ENCODE assay signal across 25 mouse cellular contexts in the genomic region with DNA sequence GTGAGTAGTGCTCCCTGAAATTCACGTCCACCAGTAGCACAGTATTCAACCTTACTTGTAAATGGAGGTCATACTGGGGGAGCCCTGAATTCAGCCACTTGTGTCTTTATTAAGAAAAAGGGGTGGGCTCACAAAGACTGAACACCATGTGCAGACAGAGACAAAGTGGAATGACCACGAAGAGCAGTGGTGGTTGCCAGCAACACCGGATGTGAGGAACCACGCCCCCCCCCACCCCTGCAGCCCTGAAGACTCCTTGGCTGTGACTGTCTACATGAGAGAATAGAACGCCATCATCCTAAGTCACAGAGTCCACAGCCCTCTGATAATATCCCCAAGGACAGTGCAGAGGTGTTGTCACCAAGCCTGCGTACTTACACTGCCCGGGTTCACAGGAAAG.
DNase-seq lines count a peak whose midpoint lies in the region; ATAC-seq lines count a peak whose summit lies in the region.
"Had no signal": no experiment of that assay in that cellular context is flagged by ENCODE, and none has a peak within 500 bp of the region (broad histone marks: within the 10 kb centered on the region; RNA-seq: fewer than 3 reads in every experiment).

No protein-coding gene starts in this region.

- no peaks in the 10 kb centered on the region for H3K9me3 ChIP-seq in heart, embryonic 14.5 days (ENCODE audit: control insufficient read depth, low read length)
- no peaks in the 10 kb centered on the region for H3K9me3 ChIP-seq in lung, embryonic 16.5 days (ENCODE audit: control insufficient read depth, low read length)
- H3K9me3 ChIP-seq: embryonic facial prominence, embryonic 15.5 days; forebrain, embryonic 10.5 days; heart, embryonic 15.5 days; hindbrain, embryonic 10.5 days; hindbrain, embryonic 15.5 days had no signal

- peaks cover 7 to 15% of the 10 kb centered on the region in 2 experiments for H3K4me1 ChIP-seq in heart, embryonic 14.5 days (ENCODE audit: control insufficient read depth in 2 of 2, insufficient read depth in 2 of 2, low read length in 2 of 2)
- peaks cover 8% of the 10 kb centered on the region for H3K4me1 ChIP-seq in lung, embryonic 16.5 days (replicated peaks; ENCODE audit: control insufficient read depth, insufficient read depth, low read length)
- H3K4me1 ChIP-seq: embryonic facial prominence, embryonic 15.5 days; hindbrain, embryonic 15.5 days had no signal

- peak overlapping the region; percentile 16; the same call in 1 of the 2 replicates for H3K4me2 ChIP-seq in heart, embryonic 14.5 days (ENCODE audit: low read length)
- no peak overlapping the region for H3K4me2 ChIP-seq in lung, embryonic 16.5 days (ENCODE audit: low read depth, low read length)
- H3K4me2 ChIP-seq: embryonic facial prominence, embryonic 15.5 days; heart, embryonic 15.5 days; hindbrain, embryonic 15.5 days had no signal

- ATAC-seq in heart, embryonic 14.5 days (ENCODE audit: insufficient number of reproducible peaks, insufficient read depth, low FRiP score, low read depth) = no peak
- 0 out of 2 replicates have a peak, but pooled peaks have one; percentile 49 for ATAC-seq in lung, embryonic 16.5 days (ENCODE audit: low read depth)
- ATAC-seq in common myeloid progenitor, adult 5-6 weeks (replicated peaks; ENCODE audit: low read depth, poor library complexity, severe bottlenecking) = 0 out of 2 replicates have a peak, but pooled peaks have one; percentile 47
- ATAC-seq: activated CD4-positive, CD25-positive, alpha-beta regulatory T cell, adult 4 months; forebrain, embryonic 14.5 days; inflammation-experienced regulatory T-cells, adult 6 months; Patski had no signal

- 61% methylated on average over 7 of the region's 7 CpGs for WGBS in heart, embryonic 14.5 days
- WGBS in lung, embryonic 16.5 days = 68% methylated on average over 7 of the region's 7 CpGs

- intact Hi-C loops in heart, postnatal 14 days (cut with DNase I) = no loop called here

- H3K27me3 ChIP-seq in heart, embryonic 14.5 days (ENCODE audit: control insufficient read depth, insufficient read depth, low read length) = no peaks in the 10 kb centered on the region
- H3K27me3 ChIP-seq in lung, embryonic 16.5 days (ENCODE audit: control insufficient read depth, insufficient read depth, low read depth, low read length) = no peaks in the 10 kb centered on the region
- H3K27me3 ChIP-seq: CH12.LX; embryonic facial prominence, embryonic 15.5 days; heart, embryonic 15.5 days; hindbrain, embryonic 15.5 days; Patski had no signal

- H3K9ac ChIP-seq in heart, embryonic 14.5 days (ENCODE audit: low read length) = no peak overlapping the region
- H3K9ac ChIP-seq in lung, embryonic 16.5 days (ENCODE audit: low read length) = no peak overlapping the region
- H3K9ac ChIP-seq: embryonic facial prominence, embryonic 15.5 days; heart, embryonic 15.5 days; hindbrain, embryonic 15.5 days had no signal

- peak; percentile 88 for DNase-seq in heart, adult 11 months
- DNase-seq in heart, postnatal 14 days = no peak
- DNase-seq in heart, postnatal 4 days = no peak
- DNase-seq in lung, adult 18-20 months = no peak
- DNase-seq in testis, postnatal 10 days (ENCODE audit: low spot score) = no peak
- DNase-seq: adrenal gland, postnatal 14 days; cerebellum, adult 11-12 months; cerebellum, adult 9-10 months; gastrocnemius, adult 2 months; gastrocnemius, postnatal 25 days; kidney, adult 11 months had no signal

- H3K4me3 ChIP-seq in heart, embryonic 14.5 days (ENCODE audit: control insufficient read depth in 1 of 2, insufficient read depth in 1 of 2, low read depth in 1 of 2, low read length in 2 of 2) = no peak overlapping the region
- no peak overlapping the region for H3K4me3 ChIP-seq in lung, embryonic 16.5 days (ENCODE audit: low read length)
- H3K4me3 ChIP-seq: embryonic facial prominence, embryonic 15.5 days; erythroblast, embryonic 14.5 days; forebrain, embryonic 10.5 days; gastrocnemius, adult 2 months; heart, embryonic 15.5 days; hindbrain, embryonic 10.5 days; hindbrain, embryonic 15.5 days had no signal

- H3K36me3 ChIP-seq in heart, embryonic 14.5 days (ENCODE audit: control insufficient read depth, insufficient read depth, low read length) = 0 out of 2 replicates have a peak, but pooled peaks cover 2% of the 10 kb centered on the region
- H3K36me3 ChIP-seq in lung, embryonic 16.5 days (ENCODE audit: control insufficient read depth, insufficient read depth, low read length) = peaks cover 2% of the 10 kb centered on the region; the same call in 1 of the 2 replicates
- H3K36me3 ChIP-seq: embryonic facial prominence, embryonic 15.5 days; forebrain, embryonic 10.5 days; heart, embryonic 15.5 days; hindbrain, embryonic 10.5 days had no signal

- no peak overlapping the region for H3K27ac ChIP-seq in heart, embryonic 14.5 days (replicated peaks in 1 of 2; ENCODE audit: control insufficient read depth in 1 of 2, insufficient read depth in 1 of 2, low read depth in 2 of 2, low read length in 2 of 2)
- no peak overlapping the region for H3K27ac ChIP-seq in lung, embryonic 16.5 days (ENCODE audit: low read length)
- H3K27ac ChIP-seq: embryonic facial prominence, embryonic 15.5 days; forebrain, embryonic 10.5 days; gastrocnemius, adult 2 months; heart, embryonic 15.5 days; hindbrain, embryonic 10.5 days; hindbrain, embryonic 15.5 days had no signal
